Mouse (Mus musculus): ENCODE data around the gene Atp8b3. TPM values are rescaled to one million over a fixed set of nuclear protein-coding genes. Genes with fewer than 3 reads are reported as not detected.
A peak's percentile ranks its signal among the peaks of the same experiment; 100 is the strongest.

The Atp8b3 gene
- total RNA-seq, 2 experiments from 2014 or later: 0.18 to 0.22 TPM

DNA sequence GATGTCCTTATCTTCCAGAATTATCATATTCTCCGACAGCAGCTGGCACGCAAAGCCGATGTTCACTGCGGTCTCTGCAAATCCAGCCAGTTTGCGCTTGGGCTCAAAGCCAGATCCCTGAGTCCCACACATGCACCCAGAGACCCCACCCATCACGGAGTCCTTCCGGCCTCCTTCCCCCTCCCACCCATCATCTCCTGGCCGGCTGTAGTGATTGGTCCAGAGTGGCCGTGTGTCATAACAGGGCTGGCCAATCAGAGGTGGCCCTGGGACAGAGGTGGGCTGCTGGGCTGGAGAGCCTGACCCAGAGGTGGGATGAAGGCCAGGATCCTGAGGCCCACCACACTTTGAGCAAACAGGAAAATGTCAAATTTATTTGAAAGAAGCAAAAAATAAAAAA, 12.8 kb downstream of the Atp8b3 start:
- no peak for DNase-seq (ENCODE audit: low spot score in 2 of 2)

DNA sequence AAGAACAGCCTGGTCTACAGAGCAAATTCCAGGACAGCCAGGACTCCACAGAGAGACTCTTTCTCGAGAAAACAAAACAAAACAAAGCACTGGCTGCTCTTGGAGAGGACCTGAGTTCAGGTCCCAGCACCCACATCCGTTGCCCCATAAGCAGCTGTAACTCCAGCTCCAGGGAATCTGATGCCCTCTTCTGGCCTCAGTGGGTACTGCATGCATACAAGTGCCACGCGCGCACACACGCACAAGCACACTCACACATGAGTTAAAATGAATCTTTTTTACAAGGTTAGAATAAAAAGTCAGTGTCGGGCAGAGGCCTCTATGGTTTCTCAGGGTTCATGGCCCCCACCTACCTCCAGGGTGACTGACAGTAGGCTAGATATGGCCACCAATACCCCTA, 15.6 kb downstream of the Atp8b3 start:
- no peak for DNase-seq (ENCODE audit: low spot score in 2 of 2)

DNA sequence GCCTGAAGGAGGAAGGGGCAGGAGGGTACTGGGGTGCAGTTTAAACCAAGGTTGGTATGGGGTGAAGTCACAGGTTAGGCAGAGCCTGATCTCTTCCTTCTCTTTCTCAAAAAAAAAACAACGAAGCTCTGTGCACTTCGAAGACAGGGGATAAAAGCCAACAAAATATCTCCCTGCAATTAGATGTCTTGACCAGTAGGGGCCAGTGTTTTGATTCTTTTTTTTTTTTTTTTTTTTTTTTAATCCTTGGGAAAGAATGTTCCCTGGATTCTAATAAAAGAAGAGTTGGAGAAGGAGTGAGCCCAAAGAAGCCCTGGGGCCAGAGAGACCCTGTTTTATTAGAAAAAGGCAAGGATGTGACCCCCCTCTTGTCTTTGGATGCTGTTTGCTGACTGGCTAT, 19.6 kb downstream of the Atp8b3 start:
- DNase-seq (ENCODE audit: low spot score in 2 of 2): no peak

DNA sequence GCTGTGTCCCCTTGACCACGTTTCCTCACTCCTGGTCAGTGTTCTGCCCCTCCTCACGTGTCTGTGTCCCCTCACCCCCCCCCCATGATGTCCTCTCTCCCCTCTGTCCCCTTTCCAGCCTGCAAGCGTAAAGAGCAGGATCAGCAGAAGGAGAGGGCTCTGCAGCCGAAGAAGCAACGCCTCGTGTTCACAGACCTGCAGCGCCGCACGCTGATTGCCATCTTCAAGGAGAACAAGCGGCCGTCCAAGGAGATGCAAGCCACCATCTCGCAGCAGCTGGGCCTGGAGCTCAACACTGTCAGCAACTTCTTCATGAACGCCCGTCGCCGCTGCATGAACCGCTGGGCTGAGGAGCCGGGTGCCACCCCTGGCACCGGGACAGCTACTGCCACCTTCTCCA, 25.2 kb downstream of the Atp8b3 start:
- no peak for DNase-seq (ENCODE audit: low spot score in 2 of 2)

DNA sequence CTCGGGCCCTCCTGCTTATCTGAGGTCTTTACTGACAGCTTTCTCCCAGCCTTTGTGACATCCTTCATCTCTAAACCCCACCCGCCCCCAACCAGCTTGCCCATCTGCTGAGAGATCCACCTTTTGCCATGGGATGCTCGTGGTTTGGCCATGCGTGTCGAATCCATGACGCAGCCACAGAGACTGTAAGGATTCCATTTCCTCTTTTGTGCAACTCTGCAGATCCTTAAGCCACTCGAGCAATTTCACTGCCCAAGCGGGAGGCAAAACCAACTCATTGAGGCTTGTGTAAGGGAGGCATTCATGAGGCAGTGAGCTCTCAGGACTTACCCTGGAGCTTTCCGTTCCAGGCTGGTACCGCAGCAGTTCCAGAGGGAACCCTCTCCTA, 28.7 kb downstream of the Atp8b3 start:
- DNase-seq (ENCODE audit: low spot score in 2 of 2): no peak

DNA sequence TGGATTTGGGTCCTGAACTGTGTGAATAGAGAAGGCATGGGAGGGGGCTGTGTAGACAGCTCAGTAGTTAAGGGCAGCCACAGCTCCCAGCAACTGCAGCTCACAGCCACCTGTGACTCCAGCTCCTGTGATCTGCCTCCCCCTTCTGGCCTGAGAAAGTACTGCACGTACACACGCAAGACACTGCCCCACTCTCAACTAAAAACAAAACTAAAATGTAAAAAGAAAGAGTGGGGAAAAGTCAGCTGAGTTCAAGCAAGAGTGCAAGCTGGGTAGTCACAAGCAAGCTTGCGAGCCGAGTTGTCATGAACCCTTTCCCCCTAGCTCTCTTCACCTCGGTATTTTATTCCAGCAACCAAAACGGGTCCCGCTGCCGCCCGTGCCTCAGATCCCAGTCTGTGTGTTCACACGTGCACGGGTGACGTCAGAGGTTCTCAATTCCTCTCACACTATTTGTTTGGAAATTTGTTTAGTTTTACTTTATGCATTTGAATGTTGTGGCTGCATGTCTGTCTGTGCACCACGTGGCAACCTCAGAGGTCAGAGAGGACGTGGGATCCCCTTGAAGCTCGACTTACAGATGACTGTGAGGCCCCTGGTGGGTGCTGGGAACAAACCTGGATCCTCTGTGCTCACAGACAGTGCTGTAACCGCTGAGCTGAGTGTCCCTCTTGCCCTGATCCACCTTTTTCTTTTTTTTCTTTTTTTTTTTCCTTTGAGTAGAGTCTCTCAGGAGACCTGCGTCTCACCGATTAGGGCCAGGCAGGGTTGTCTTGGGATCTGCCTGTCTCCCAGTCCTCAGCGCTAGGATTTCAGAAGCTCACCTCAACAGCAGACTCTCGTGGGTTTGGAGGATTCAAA, 29.3 kb downstream of the Atp8b3 start:
- DNase-seq (ENCODE audit: low spot score in 2 of 2): peak; percentile 32 to 86

DNA sequence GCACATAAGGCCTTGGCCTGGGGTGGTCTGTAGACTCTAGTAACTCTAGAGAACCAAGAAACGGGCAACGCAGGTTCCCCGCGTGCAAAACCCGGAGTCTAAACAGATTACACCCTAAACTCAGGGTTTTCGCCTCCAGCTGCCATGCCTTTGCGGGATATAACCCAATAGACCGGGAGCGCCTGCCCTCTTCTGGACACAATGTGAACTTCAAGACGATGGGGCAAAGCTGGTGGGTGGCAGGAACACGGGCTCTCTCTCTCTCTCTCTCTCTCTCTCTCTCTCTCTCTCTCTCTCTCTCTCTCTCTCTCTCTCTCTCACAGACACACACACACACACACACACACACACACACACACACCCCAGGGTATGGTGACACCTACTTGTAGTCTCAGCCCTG, 32.7 kb downstream of the Atp8b3 start:
- peak; percentile 24 to 60 for DNase-seq (ENCODE audit: low spot score in 2 of 2)

DNA sequence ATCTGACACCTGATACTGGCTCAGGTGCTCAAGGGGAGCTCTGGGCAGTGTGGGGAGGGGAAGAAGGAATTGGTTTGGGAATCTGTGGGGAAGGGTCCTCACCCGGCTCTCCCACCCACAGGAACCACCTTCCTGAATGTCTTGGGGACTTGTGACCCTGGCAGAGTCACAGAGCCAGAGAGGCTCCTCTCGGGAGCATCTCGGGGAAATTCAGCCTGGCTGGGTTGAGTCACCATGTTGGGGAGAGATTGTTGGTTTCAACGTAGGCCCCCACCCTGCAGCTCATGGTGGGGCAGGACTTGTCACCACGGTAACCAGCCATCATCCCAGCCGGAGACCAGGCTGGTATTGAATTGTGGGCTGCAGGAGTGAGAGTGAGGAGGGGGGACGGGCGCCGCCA, 34.2 kb downstream of the Atp8b3 start:
- no peak for DNase-seq (ENCODE audit: low spot score in 2 of 2)

DNA sequence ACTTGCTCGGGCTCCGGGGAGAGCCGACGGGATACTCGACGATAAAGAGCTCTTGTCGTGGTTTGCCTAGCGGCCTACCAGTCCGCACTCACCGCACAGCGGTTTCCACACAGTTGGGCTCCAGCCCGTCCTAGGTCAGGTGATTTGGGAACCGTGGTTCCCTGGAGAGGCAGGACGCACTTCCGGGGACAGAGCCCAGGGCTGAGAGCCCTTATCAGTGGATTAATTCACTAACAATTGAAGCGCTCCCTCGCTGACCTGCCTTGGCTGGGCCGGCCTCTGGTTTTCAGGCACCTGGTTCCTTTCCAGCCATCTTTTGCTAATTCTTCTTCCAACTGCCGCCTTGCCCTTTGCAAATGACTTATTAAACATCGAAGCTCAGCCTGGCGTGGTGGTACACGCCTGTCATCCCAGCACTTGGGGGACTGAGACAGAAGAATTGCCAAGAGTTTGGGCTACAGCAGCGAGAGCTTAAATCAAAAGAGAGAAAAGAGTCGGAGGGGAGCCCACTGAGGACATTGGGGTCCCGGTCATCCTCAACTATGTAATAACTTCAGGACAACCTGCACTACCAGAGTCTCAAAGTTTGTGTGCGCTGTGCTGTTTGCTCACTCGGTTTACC, 35.2 kb downstream of the Atp8b3 start:
- no peak for DNase-seq (ENCODE audit: low spot score in 2 of 2)

DNA sequence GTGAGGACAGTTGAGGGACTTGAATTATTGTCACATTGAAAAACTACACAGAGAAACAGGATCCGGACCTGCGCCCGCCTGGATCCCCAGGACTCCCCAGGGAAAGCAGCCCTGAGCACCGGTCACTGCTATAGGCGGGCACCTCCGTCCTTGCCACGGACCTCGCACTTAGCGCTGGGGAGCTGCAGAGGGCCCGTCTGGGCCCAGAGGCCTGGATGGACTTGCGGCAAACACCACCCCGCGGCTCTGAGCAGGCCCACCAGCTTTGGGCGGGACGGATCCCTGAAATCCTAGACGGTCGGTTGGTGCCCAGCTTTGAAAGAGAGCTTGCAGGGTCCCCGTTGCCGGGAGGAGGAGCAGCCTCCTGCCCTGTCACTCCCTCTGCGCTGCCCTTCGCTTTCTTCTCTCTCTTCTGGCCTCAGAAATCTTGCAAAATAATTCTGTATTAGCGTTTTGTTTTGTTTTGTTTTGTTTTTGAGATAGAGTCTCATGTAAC, 36.1 kb downstream of the Atp8b3 start:
- DNase-seq (ENCODE audit: low spot score in 2 of 2): no peak

DNA sequence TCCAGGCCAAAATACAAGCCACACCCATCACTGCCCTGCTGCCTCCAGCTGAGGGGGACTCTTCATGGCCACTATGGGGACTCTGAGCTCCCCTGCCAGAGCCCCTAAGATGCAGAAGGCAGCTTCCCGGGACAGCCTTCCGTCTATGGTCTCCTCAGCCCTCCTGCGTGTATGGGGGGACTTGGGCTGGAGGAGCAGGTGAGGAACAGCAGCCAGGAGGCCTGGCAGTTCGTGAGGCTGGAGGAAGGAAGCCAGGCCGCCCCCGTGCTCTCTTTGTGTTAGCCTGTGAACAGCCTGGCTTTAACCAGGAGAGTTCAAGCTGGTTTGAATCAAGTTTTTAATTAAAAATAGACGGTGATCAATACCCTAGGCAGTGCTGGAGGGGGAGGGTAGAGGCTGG, 36.6 kb downstream of the Atp8b3 start:
- no peak for DNase-seq (ENCODE audit: low spot score in 2 of 2)

DNA sequence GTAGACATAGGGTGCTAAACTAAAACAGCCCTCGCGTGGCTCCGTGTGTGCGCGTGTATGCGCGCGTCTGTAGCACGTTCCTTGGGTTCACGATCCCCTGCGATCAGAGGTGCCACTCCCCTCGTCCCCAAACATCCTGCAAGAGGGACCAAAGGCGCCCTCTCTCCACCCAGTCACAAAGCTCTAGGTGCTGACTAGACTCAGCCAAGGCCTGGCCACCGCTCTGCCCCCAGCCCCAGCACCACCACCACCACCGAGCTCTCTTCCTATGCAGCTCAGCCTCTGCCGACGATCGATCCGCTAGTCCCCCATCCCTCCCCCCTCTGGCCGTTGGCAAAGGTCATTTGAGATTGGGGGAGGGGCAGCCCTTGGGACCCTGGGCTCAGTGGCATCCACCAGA, 42.5 kb downstream of the Atp8b3 start:
- no peak for DNase-seq (ENCODE audit: low spot score in 2 of 2)

DNA sequence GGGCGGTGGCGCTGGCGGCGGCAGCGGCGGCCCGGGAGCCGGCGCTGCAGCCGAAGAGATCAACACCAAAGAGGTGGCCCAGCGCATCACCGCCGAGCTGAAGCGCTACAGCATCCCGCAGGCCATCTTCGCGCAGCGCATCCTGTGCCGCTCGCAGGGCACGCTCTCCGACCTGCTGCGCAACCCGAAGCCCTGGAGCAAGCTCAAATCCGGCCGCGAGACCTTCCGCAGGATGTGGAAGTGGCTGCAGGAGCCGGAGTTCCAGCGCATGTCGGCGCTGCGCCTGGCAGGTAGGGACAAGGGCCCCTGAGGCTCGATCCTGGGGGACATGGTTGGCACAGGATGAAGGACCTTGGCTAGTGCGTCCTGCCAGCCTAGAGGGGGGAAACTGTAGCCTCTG, 43.0 kb downstream of the Atp8b3 start:
- no peak for DNase-seq (ENCODE audit: low spot score in 2 of 2)

DNA sequence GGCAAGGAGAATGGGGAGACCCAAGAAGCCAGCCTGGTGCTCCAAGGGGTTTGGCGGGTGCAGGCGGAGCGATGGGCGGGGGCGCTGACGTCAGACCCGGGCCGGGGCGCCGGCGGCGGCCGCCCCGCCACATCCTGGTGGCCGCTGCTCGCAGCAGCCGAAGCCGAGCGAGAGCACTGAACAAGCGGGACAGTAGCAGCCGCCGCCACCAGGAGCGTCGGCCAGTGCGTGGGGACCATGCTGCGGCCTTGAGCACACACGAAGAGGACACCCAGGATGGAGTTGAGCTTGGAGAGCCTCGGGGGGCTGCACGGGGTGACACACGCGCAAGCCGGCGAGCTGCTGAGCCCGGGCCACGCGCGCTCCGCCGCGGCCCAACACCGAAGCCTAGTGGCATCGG, 44.2 kb downstream of the Atp8b3 start, which contains the start of gene Onecut3:
TSS of gene Onecut3 (plus strand) at position 104 of the 400 bp plus-strand sequence.
- DNase-seq (ENCODE audit: low spot score in 2 of 2): no peak

DNA sequence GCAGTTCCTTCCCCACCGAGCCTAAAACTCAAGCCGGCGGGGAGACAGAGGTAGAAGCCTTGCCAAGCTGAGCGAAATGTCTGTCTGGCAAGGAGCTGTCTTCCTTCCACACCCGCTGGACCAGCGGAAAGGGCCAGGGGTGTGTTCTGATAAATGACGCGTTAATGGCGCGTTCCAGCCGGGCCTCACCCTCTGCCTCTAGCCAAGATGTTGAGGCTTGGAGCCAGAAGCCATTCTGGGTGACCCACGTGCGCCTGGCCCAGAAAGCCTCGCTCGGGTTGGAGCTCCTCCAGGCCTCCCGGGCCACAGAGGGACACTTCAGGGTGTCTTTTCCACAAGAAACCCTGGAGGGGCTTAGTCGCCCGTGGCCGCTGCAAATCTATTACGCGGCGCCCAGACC, 48.9 kb downstream of the Atp8b3 start:
- DNase-seq (ENCODE audit: low spot score in 2 of 2): no peak

DNA sequence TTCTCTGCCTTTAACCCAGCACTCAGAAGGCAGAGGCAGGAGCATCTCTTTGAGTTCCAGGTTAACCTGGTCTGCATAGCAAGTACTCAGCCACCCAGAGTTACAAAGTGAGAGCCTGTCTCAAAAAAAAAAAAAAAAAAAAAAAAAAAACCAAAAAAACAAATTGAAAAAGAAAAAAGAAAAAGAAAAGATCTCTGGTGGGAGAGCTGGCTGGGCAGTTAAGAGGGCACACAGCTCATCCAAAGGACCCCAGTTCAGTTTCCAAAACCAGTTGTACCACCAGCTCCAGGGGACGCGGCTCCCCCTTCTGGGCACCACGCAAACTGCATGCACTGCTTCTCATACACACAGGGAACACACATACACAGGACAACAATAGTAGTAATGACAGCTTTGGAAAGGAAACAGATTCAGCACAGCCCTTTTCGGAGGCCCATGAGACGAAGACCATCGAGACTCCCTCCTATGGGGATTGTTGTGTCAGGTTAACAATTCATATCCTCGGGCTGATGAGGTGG, 52.0 kb downstream of the Atp8b3 start:
- DNase-seq (ENCODE audit: low spot score in 2 of 2): no peak

DNA sequence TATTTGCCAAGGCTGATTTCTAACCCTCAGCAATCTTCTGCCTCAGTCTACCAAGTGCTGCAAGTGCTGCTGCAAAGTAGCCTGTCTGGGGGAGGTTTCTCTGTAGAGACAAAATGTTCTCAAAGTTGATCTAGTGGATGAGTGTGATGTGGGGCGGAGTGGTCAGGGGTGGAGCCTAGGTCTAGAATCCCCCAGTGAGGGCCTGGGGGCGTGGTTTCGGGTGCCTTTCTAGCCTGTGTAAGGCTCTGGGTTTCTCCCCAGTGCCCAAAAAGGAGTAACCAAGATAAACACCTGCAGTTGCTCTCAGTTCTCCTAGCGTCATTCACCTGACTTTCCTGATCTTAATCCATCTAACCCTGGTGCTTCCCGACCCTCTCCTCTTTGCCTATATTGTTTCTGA, 57.9 kb downstream of the Atp8b3 start:
- DNase-seq (ENCODE audit: low spot score in 2 of 2): no peak

DNA sequence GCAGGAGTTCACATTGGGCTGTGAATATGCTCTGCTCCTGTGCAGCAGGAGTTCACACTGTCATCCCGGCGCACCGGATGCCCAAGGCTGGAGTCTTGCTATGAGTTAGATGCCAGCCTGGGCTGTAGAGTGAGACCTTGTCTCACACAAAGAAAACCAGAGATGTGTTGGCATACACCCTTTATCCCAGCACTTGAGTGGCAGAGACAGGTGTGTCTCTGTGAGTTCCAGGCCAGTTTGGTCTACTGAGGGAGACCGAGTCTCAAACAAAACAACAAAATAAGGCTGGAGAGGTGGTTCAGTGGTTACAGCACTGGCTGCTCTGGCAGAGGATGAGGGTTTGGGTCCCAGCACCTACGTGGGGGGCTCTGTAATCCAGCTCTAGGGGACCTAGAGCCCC, 60.4 kb downstream of the Atp8b3 start:
- DNase-seq (ENCODE audit: low spot score in 2 of 2): no peak

DNA sequence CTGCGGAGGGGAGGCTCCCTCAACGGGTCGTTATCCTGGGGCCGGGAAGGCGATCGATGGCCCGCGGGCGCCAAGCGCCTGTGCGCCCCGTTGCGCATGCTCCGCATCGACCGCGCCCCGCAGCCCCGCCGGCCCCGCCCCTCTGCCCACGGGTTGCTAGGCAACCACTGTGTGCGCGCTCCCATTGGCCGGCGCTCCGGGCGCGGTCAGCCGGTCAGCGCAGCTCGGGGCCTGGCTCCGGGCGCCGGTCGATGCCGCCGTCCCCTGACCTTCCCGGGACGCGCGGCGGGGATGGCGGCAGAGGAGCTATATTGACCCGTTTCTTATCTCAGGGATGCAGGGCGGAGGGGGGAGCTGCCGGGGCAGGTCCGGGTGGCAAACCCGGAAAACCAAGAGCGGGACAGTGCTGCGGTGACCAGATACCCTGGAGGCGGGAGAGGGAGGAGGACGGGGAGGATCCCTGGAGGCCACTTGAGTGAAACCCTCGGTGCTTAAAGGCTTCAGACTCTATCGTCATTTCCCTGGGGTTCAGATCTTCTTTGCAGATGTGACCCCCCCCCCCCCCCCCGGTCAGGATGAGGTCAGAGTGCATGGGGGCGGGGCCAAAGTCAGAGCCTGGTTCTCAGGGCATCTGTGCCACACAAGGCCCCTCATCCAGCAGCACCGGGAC, 63.5 kb downstream of the Atp8b3 start:
- peak; percentile 75 to 89 for DNase-seq (ENCODE audit: low spot score in 2 of 2)
